Mouse (Mus musculus): ENCODE results near the gene Icam4. TPM values are rescaled to one million over a fixed set of nuclear protein-coding genes. Genes with fewer than 3 reads are reported as not detected.

The Icam4 gene
- polyA plus RNA-seq, 1 experiment = not detected

GRCm38 (mm10) chr9:21028560-21029110, 538 bp upstream of the Icam4 start:
- H3K27ac ChIP-seq (ENCODE audit: insufficient read depth, low read depth, low read length) = no peak overlapping the region
- TF ChIP-seq CTCF (IDR thresholded peaks at IDR 0.05; ENCODE audit: insufficient read depth, low read depth, low read length) (no peak), POLR2A (IDR thresholded peaks at IDR 0.05; ENCODE audit: insufficient read depth, low read depth, low read length) (no peak)
- H3K4me3 ChIP-seq (ENCODE audit: insufficient read depth, low read depth, low read length) = no peak overlapping the region
- peaks cover 40% of the 10 kb centered on the region for H3K4me1 ChIP-seq (ENCODE audit: control insufficient read depth, insufficient read depth, low read length)
- 77% methylated on average over 6 of the region's 6 CpGs for WGBS

- no peak for TF ChIP-seq CTCF (IDR thresholded peaks at IDR 0.05; ENCODE audit: insufficient read depth, low read depth, low read length)
- TF ChIP-seq POLR2A (IDR thresholded peaks at IDR 0.05; ENCODE audit: insufficient read depth, low read depth, low read length) = no peak
- WGBS = 28% methylated on average over 22 of the region's 22 CpGs
- Histone ChIP-seq H3K4me3 (ENCODE audit: insufficient read depth, low read depth, low read length) (peak overlapping the region; percentile 43), H3K27ac (ENCODE audit: insufficient read depth, low read depth, low read length) (peak overlapping the region; percentile 25; the same call in 1 of the 2 replicates), H3K4me1 (ENCODE audit: control insufficient read depth, insufficient read depth, low read length) (peaks cover 49% of the 10 kb centered on the region)
These were observed 955 bp downstream of the Icam4 start for GRCm38 (mm10) chr9:21030055-21030600.

DNA sequence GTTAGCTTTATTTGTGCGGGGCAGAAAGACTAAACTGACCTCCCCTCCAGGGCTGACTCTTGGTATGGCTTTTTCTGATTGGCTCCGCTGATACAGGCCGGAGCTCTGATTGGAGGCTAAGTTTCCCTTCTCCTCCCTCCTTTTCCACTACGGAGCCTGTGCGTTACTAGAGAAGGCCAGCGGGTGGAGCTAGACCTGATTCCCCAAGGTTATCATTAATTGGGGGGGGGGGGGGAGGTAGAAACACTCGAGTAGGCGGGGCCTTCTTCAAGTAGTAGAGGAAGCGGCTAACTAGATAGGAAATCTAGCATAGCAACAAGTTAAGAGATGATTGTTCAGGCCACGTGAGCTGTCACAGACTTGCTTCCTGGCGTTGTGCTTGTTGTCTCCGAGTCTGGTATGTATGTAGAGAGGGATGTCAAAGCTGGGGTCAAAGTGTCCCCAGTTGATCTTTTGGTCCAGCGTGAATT, 1.6 kb downstream of the Icam4 start:
- H3K4me1 ChIP-seq (ENCODE audit: control insufficient read depth, insufficient read depth, low read length) = peaks cover 54% of the 10 kb centered on the region
- H3K27ac ChIP-seq (ENCODE audit: insufficient read depth, low read depth, low read length) = peak overlapping the region; percentile 93
- WGBS = under 1% methylated on average over 13 of the region's 13 CpGs

DNA sequence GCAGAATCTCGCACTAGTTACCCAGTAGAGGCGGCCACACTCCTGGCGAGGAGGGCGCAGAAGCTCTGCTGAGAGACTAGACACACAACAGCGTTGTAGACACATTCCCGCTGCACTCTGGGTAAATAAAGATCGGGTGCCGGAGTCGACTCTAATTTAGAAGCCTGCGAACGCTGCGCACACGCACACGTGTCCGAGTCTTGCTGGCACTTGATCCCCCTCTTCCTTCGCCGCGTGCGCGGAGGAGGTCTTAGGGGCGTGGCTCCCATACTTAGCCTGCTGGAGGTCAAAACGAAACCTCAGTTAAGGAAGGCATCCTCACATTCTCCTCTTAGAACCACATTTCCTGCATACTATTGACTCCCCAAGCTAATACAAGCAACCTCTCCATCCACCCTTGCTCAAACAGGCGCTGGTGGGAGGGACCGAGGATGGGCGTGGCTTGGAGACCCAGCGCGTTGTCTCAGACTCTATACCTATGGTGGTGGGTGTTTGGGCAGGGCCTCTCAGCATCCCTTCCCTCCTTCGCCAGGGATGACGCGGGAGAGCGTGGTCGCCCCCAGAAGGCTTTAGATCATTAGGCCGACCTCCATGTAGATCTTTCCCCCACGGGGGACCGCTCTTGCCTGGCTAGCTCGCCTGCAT, 2.2 kb downstream of the Icam4 start:
- under 1% methylated on average over 36 of the region's 36 CpGs for WGBS
- peaks cover 59% of the 10 kb centered on the region for H3K4me1 ChIP-seq (ENCODE audit: control insufficient read depth, insufficient read depth, low read length)
- TF ChIP-seq CTCF (IDR thresholded peaks at IDR 0.05; ENCODE audit: insufficient read depth, low read depth, low read length) (no peak), POLR2A (IDR thresholded peaks at IDR 0.05; ENCODE audit: insufficient read depth, low read depth, low read length) (peak; percentile 45; the same call in 1 of the 2 replicates)
- peak overlapping the region; percentile 59 for H3K4me3 ChIP-seq (ENCODE audit: insufficient read depth, low read depth, low read length)
- peak overlapping the region; percentile 93 for H3K27ac ChIP-seq (ENCODE audit: insufficient read depth, low read depth, low read length)

More for the DNA sequence above, 1.6 kb downstream of the Icam4 start:
- TF ChIP-seq POLR2A (IDR thresholded peaks at IDR 0.05; ENCODE audit: insufficient read depth, low read depth, low read length) = no peak
- TF ChIP-seq CTCF (IDR thresholded peaks at IDR 0.05; ENCODE audit: insufficient read depth, low read depth, low read length) = no peak
- peak overlapping the region; percentile 59 for H3K4me3 ChIP-seq (ENCODE audit: insufficient read depth, low read depth, low read length)

DNA sequence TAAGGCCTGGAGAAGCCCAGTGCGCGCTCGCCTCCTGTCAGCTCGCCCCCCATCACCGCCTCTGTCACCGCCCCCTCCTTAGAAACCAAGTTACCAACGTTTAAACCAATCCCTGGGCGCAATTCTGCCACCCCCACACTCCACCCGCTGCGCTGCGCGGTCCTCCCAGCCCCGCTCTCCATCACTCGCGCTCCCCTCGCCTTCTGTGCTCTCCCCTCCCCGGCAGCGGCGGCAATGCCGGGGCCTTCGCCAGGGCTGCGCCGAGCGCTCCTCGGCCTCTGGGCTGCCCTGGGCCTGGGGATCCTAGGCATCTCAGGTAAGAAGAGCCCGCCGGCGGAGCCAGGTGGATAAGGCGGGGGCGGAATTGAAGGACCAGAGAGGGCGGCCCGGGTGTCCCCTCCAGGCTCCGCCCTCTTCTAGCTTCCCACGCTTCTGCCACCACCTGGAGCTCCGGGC, 2.8 kb downstream of the Icam4 start, which contains the start of gene Icam5:
Gene Icam5 (plus strand): TSS at position 178 of the 456 bp plus-strand sequence.
- under 1% methylated on average over 35 of the region's 35 CpGs for WGBS
- Histone ChIP-seq H3K4me3 (ENCODE audit: insufficient read depth, low read depth, low read length) (peak within 1 kb of the TSS; percentile 59), H3K27ac (ENCODE audit: insufficient read depth, low read depth, low read length) (peak within 1 kb of the TSS; percentile 93), H3K4me1 (ENCODE audit: control insufficient read depth, insufficient read depth, low read length) (peaks cover 63% of the 10 kb centered on the region)
- TF ChIP-seq CTCF (IDR thresholded peaks at IDR 0.05; ENCODE audit: insufficient read depth, low read depth, low read length) (0 out of 2 replicates have a peak, but pooled peaks have one; percentile 7), POLR2A (IDR thresholded peaks at IDR 0.05; ENCODE audit: insufficient read depth, low read depth, low read length) (peak; percentile 46; the same call in 1 of the 2 replicates)

- peaks cover 63% of the 10 kb centered on the region for H3K4me1 ChIP-seq (ENCODE audit: control insufficient read depth, insufficient read depth, low read length)
- H3K27ac ChIP-seq (ENCODE audit: insufficient read depth, low read depth, low read length) = peak overlapping the region; percentile 93
- WGBS = 2% methylated on average over 7 of the region's 7 CpGs
- peak overlapping the region; percentile 59 for H3K4me3 ChIP-seq (ENCODE audit: insufficient read depth, low read depth, low read length)
- TF ChIP-seq POLR2A (IDR thresholded peaks at IDR 0.05; ENCODE audit: insufficient read depth, low read depth, low read length) (no peak), CTCF (IDR thresholded peaks at IDR 0.05; ENCODE audit: insufficient read depth, low read depth, low read length) (no peak)
These were observed 3.3 kb downstream of the Icam4 start for GRCm38 (mm10) chr9:21032491-21032890.

DNA sequence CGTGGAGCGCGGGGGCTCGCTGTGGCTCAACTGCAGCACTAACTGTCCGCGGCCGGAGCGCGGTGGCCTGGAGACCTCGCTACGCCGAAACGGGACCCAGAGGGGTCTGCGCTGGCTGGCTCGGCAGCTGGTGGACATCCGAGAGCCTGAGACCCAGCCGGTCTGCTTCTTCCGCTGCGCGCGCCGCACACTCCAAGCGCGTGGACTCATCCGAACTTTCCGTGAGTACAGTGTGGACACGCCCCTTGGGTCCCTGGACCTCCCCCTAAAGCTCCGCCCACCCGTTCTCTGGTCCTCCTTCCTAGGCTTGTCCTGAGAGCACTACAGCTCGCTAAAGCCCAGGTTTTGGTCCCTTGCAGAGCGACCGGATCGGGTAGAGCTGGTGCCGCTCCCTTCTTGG, 4.0 kb downstream of the Icam4 start:
- TF ChIP-seq CTCF (IDR thresholded peaks at IDR 0.05; ENCODE audit: insufficient read depth, low read depth, low read length) (no peak), POLR2A (IDR thresholded peaks at IDR 0.05; ENCODE audit: insufficient read depth, low read depth, low read length) (no peak)
- under 1% methylated on average over 34 of the region's 34 CpGs for WGBS
- Histone ChIP-seq H3K4me3 (ENCODE audit: insufficient read depth, low read depth, low read length) (peak overlapping the region; percentile 59), H3K27ac (ENCODE audit: insufficient read depth, low read depth, low read length) (peak overlapping the region; percentile 93), H3K4me1 (ENCODE audit: control insufficient read depth, insufficient read depth, low read length) (peaks cover 64% of the 10 kb centered on the region)

DNA sequence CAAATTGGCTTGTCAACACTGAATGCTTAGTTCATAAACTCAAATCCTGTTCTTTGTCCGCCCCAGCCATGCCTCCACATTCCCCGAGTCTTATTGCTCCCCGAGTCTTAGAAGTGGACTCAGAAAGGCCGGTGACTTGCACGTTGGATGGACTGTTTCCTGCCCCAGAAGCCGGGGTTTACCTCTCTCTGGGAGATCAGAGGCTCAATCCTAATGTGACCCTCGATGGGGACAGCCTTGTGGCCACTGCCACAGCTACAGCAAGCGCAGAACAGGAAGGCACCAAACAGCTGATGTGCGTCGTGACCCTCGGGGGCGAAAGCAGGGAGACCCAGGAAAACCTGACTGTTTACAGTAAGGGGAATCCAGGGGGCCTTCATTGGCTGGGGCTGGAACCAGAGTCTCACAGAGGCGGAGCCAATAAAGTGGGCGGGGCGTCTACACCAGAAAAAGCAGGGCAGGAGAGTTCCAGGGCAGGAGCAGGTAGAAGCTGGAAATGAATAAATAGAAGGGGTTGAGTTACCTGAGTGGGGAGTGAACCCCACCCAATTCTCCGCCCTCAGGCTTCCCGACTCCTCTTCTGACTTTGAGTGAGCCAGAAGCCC, 5.4 kb downstream of the Icam4 start:
- H3K27ac ChIP-seq (ENCODE audit: insufficient read depth, low read depth, low read length) = no peak overlapping the region
- WGBS = 37% methylated on average over 17 of the region's 17 CpGs
- peaks cover 66% of the 10 kb centered on the region for H3K4me1 ChIP-seq (ENCODE audit: control insufficient read depth, insufficient read depth, low read length)
- TF ChIP-seq POLR2A (IDR thresholded peaks at IDR 0.05; ENCODE audit: insufficient read depth, low read depth, low read length) (no peak), CTCF (IDR thresholded peaks at IDR 0.05; ENCODE audit: insufficient read depth, low read depth, low read length) (0 out of 2 replicates have a peak, but pooled peaks have one; percentile 8)
- no peak overlapping the region for H3K4me3 ChIP-seq (ENCODE audit: insufficient read depth, low read depth, low read length)
